Mouse (Mus musculus): ENCODE results near the gene Ddx42.

DNA sequence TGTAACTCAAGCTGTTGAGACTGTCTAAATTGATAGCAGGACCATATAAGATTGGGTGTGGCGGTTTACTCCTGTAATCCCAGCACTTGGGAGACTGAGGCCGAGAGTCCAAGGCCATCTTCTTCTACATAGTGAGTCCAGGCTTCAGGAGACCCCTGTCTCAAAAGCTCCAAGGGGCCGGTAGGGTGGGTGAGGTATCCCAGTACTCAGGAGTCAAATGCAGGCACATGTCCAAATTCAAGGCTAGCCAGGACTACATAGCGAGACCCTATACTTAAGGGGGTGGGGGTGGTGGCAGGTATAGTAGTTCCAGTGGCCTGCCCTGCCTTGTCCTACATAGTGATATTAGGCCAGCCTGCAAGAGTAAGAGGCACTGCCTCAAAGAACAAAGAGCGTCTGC, 1.9 kb upstream of the Ddx42 start:
- TF ChIP-seq POLR2A (IDR thresholded peaks at IDR 0.05; ENCODE audit: borderline replicate concordance, insufficient read depth, low read length) (no peak), CTCF (IDR thresholded peaks at IDR 0.05; ENCODE audit: borderline replicate concordance, insufficient read depth, low read depth, low read length) (no peak)

All from cerebellum, adult 2 months (tissue).